Mouse (Mus musculus) liver, embryonic 16.5 days (tissue): Measurements from ENCODE around the gene Slc7a11. TPM values are rescaled to one million over a fixed set of nuclear protein-coding genes. Genes with fewer than 3 reads are reported as not detected.

Experiments used
- ATAC-seq: fragments of 200-750 bp; cut with Nextera tagmentation; 2 replicates; pipeline ENCODE4 v1.8.0; 2017; ENCODE audit warnings: low read depth, mild to moderate bottlenecking, moderate number of reproducible peaks, moderate library complexity
- H3K27ac ChIP-seq: fragments of 300-500 bp; sonication (generic); 2 replicates; pipeline ENCODE4 v1.5.1; 2014; ENCODE audit warnings: mild to moderate bottlenecking, low read length
- H3K27me3 ChIP-seq: fragments of 300-500 bp; sonication (generic); 2 replicates; pipeline ENCODE4 v1.6.1; 2014; ENCODE audit warnings: low read depth, low read length, mixed read lengths; ENCODE audit not compliant: control insufficient read depth, insufficient read depth
- H3K36me3 ChIP-seq: fragments of 300-500 bp; sonication (generic); 2 replicates; pipeline ENCODE4 v1.6.1; 2014; ENCODE audit warnings: mild to moderate bottlenecking; ENCODE audit not compliant: control insufficient read depth, insufficient read depth
- H3K4me1 ChIP-seq: fragments of 300-500 bp; sonication (generic); 2 replicates; pipeline ENCODE4 v1.6.1; 2014; ENCODE audit warnings: low read depth, low read length, mixed read lengths; ENCODE audit not compliant: control insufficient read depth
- H3K4me2 ChIP-seq: fragments of 300-500 bp; sonication (generic); 2 replicates; pipeline ENCODE4 v1.6.1; 2014; ENCODE audit warnings: low read depth, low read length, mixed read lengths
- H3K4me3 ChIP-seq: fragments of 300-500 bp; sonication (generic); 2 replicates; pipeline ENCODE4 v1.5.1; 2014; ENCODE audit warnings: low read depth, mild to moderate bottlenecking, low read length
- H3K9ac ChIP-seq: fragments of 300-500 bp; sonication (generic); 2 replicates; pipeline ENCODE4 v1.6.1; 2014; ENCODE audit warnings: low read depth, low read length
- H3K9me3 ChIP-seq: fragments of 300-500 bp; sonication (generic); replicated peaks from 2 replicates; pipeline ENCODE4 v1.6.1; 2016; ENCODE audit warnings: low read length; ENCODE audit not compliant: control insufficient read depth
- WGBS: fragments of 180-500 bp; shearing (Covaris S2); extraction: QIAGEN DNeasy Blood & Tissue Kit; methylation state at CpG from one replicate; pipeline ENCODE4 v1.1.7; 2014; ENCODE audit not compliant: insufficient replicate concordance; 5-methylcytosine and 5-hydroxymethylcytosine counted together
- polyA plus RNA-seq: library from polyadenylated mRNA; unstranded; fragments of >200 nt; fragmentation: Nextera tagmentation; extraction: Ambion mirVana; gene quantifications from 2 replicates; pipeline ENCODE4 v1.2.1, GENCODE M21; 2015

Gene Slc7a11
- polyA plus RNA-seq, 1 experiment from 2014 or later, result 0.26 TPM

GRCm38 (mm10) chr3:50344411-50344810, 99.0 kb downstream of the Slc7a11 start:
- Histone ChIP-seq H3K27me3 (no peaks in the 10 kb centered on the region), H3K36me3 (no peaks in the 10 kb centered on the region), H3K4me2 (no peak overlapping the region), H3K9ac (no peak overlapping the region), H3K4me3 (no peak overlapping the region), H3K9me3 (no peaks in the 10 kb centered on the region), H3K4me1 (no peaks in the 10 kb centered on the region), H3K27ac (no peak overlapping the region)
- no peak for ATAC-seq
- WGBS, result 67% methylated on average over 1 of the region's 1 CpGs

DNA sequence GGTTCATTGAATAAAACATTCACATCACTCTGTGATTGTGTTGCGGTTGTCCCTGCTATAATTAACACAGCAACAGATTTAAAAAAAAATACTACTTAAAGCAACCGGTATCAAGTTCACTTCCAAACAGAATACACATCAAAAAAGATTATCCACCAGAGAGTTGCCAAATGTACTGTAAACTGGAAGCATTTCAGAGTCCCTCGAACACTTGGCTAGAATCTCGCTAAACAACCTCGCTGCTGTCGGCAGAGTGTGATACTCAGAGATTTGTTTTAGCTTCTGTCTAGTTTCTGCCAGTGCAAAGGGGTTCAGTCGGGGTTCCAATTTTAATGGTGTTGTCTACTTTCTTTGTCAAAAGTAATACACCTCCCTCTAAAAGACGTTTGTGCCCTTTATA, 118.9 kb downstream of the Slc7a11 start:
- no peaks in the 10 kb centered on the region for H3K9me3 ChIP-seq
- H3K4me3 ChIP-seq, result no peak overlapping the region
- no peaks in the 10 kb centered on the region for H3K4me1 ChIP-seq
- no peak overlapping the region for H3K4me2 ChIP-seq
- 79% methylated on average over 8 of the region's 8 CpGs for WGBS
- no peaks in the 10 kb centered on the region for H3K27me3 ChIP-seq
- no peaks in the 10 kb centered on the region for H3K36me3 ChIP-seq
- H3K27ac ChIP-seq, result no peak overlapping the region
- no peak for ATAC-seq
- no peak overlapping the region for H3K9ac ChIP-seq

GRCm38 (mm10) chr3:50323881-50324280, 119.5 kb downstream of the Slc7a11 start:
- no peaks in the 10 kb centered on the region for H3K4me1 ChIP-seq
- ATAC-seq, result no peak
- WGBS, result 71% methylated on average over 7 of the region's 7 CpGs

GRCm38 (mm10) chr3:50320862-50321261, 122.6 kb downstream of the Slc7a11 start:
- Histone ChIP-seq H3K4me3 (no peak overlapping the region), H3K4me1 (no peaks in the 10 kb centered on the region), H3K27ac (no peak overlapping the region), H3K9me3 (no peaks in the 10 kb centered on the region), H3K27me3 (no peaks in the 10 kb centered on the region), H3K9ac (no peak overlapping the region), H3K4me2 (no peak overlapping the region), H3K36me3 (no peaks in the 10 kb centered on the region)
- ATAC-seq, result no peak
- 29% methylated on average over 2 of the region's 2 CpGs for WGBS

More at GRCm38 (mm10) chr3:50323881-50324280, 119.5 kb downstream of the Slc7a11 start:
- H3K27me3 ChIP-seq, result no peaks in the 10 kb centered on the region
- no peaks in the 10 kb centered on the region for H3K9me3 ChIP-seq
- no peak overlapping the region for H3K27ac ChIP-seq
- no peak overlapping the region for H3K9ac ChIP-seq
- H3K4me3 ChIP-seq, result no peak overlapping the region
- no peaks in the 10 kb centered on the region for H3K36me3 ChIP-seq
- H3K4me2 ChIP-seq, result no peak overlapping the region

DNA sequence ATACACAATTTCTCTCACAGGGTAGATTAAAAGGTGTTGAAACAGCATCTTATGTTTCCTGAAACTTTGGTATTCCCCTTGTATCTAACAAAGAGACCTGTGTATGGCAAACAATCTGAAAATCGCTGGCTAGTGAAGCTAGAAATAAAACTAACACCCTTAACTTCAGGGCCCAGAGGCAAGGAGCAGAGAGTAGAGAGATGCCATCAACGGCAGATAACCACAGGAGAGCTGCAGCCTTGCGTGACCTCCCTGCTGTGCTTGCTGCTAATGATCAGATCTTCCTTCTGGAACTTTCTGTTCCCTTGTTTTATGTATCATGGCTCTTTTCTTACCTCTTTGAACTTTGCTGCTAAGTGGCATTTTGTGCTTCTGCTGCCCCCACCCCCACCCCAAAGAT, 125.3 kb downstream of the Slc7a11 start:
- WGBS, result 37% methylated on average over 3 of the region's 3 CpGs
- no peak overlapping the region for H3K27ac ChIP-seq
- H3K36me3 ChIP-seq, result no peaks in the 10 kb centered on the region
- no peak overlapping the region for H3K9ac ChIP-seq
- no peaks in the 10 kb centered on the region for H3K9me3 ChIP-seq
- H3K4me2 ChIP-seq, result no peak overlapping the region
- H3K4me3 ChIP-seq, result no peak overlapping the region
- no peaks in the 10 kb centered on the region for H3K27me3 ChIP-seq
- no peak for ATAC-seq
- no peaks in the 10 kb centered on the region for H3K4me1 ChIP-seq

DNA sequence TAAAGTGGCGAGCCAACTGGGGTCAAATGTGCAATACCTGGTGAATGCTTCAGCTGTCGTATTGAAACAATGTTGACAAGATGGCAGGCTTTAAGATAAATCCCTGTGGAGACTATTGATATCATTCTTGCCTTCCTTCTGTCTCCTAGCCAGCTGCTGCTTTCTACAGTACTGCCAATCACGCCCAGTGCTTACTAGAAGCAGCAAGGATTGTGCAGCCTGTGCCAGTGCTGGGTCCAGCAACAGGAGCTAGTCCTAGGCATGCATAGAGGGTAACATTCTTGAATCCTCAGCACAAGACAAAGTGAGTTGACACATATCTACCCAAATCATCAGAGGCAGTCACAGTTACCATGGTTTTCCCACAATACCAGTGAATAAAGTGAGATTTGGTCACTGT, 129.6 kb downstream of the Slc7a11 start:
- WGBS, result 47% methylated on average over 3 of the region's 3 CpGs
- no peaks in the 10 kb centered on the region for H3K27me3 ChIP-seq
- H3K4me1 ChIP-seq, result no peaks in the 10 kb centered on the region
- no peaks in the 10 kb centered on the region for H3K9me3 ChIP-seq
- H3K36me3 ChIP-seq, result no peaks in the 10 kb centered on the region
- no peak overlapping the region for H3K9ac ChIP-seq
- ATAC-seq, result no peak
- H3K4me2 ChIP-seq, result no peak overlapping the region
- no peak overlapping the region for H3K27ac ChIP-seq
- H3K4me3 ChIP-seq, result no peak overlapping the region

DNA sequence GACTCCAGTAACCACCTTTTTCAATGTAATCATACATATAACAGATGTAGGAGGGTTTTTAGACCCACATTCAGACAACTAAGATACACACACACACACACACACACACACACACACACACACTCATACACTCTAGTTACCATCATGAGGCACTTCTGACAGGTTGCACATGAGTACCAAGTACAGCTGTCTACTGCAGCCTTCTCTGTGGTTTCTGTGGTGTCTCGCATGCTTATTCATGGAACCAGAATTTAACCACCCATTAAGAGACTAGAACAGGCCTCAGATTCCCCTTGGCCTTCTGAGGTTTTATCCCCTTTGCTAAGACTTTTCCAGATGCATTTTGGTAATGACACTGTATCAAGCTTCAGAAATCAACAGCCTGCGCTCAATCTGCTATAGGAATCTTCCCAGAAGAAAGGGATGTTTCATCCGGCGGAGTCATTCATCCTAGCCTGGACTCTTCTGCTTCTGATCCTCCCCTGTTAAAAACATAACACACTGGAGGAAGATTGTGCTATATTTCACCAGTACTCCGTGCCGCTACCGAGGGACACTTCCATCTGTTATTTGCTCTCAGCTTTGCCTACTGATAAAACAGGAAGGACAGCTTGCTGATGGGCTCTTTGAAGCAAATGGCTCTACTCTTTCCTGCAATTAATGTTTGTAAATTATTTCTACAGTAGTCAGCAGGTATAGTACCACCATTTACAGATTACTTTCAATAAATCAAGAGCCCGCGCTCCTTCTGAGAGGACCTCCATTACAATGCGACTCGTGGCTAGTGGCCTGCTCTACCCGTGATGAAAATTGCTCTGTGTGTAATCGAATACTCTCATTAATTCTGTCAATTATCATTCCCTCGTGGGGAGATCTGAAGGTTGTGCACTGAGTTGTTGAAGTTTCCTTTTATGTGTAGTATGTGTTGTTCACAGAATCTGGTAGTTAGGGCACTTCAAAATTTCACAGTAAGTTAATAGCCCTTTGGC, 135.8 kb downstream of the Slc7a11 start:
- H3K27ac ChIP-seq, result no peak overlapping the region
- no peak for ATAC-seq
- 69% methylated on average over 14 of the region's 14 CpGs for WGBS
- H3K9me3 ChIP-seq, result no peaks in the 10 kb centered on the region
- H3K4me2 ChIP-seq, result no peak overlapping the region
- no peak overlapping the region for H3K9ac ChIP-seq
- no peaks in the 10 kb centered on the region for H3K27me3 ChIP-seq
- no peaks in the 10 kb centered on the region for H3K36me3 ChIP-seq
- no peak overlapping the region for H3K4me3 ChIP-seq
- H3K4me1 ChIP-seq, result no peaks in the 10 kb centered on the region

- WGBS, result 62% methylated on average over 8 of the region's 8 CpGs
- Histone ChIP-seq H3K36me3 (no peaks in the 10 kb centered on the region), H3K4me2 (no peak overlapping the region), H3K27me3 (no peaks in the 10 kb centered on the region), H3K9me3 (no peaks in the 10 kb centered on the region), H3K4me3 (no peak overlapping the region), H3K4me1 (no peaks in the 10 kb centered on the region), H3K9ac (no peak overlapping the region), H3K27ac (no peak overlapping the region)
- ATAC-seq, result no peak
Measured at GRCm38 (mm10) chr3:50306334-50306733, 137.1 kb downstream of the Slc7a11 start.

- H3K36me3 ChIP-seq, result no peaks in the 10 kb centered on the region
- WGBS, result 40% methylated on average over 4 of the region's 4 CpGs
- H3K27ac ChIP-seq, result no peak overlapping the region
- H3K9ac ChIP-seq, result no peak overlapping the region
- no peaks in the 10 kb centered on the region for H3K4me1 ChIP-seq
- no peak for ATAC-seq
- H3K4me3 ChIP-seq, result no peak overlapping the region
- no peaks in the 10 kb centered on the region for H3K9me3 ChIP-seq
- H3K27me3 ChIP-seq, result no peaks in the 10 kb centered on the region
- H3K4me2 ChIP-seq, result no peak overlapping the region
Measured at GRCm38 (mm10) chr3:50304137-50304536, 139.3 kb downstream of the Slc7a11 start.
